Mouse (Mus musculus): ENCODE results near the gene Syf2. TPM values are rescaled to one million over a fixed set of nuclear protein-coding genes. Genes with fewer than 3 reads are reported as not detected.

Syf2 gene
- polyA plus RNA-seq, 1 experiment from 2014 or later, result 65.0 TPM

GRCm38 (mm10) chr4:134930190-134930589 is 508 bp upstream of the Syf2 start:
- Histone ChIP-seq H3K4me3 (ENCODE audit: low read length) (peak overlapping the region; percentile 98), H3K9me3 (ENCODE audit: control insufficient read depth, low read length) (no peaks in the 10 kb centered on the region), H3K4me2 (ENCODE audit: low read depth, low read length) (peak overlapping the region; percentile 72), H3K4me1 (ENCODE audit: control insufficient read depth, insufficient read depth, low read length) (peaks cover 15% of the 10 kb centered on the region), H3K9ac (ENCODE audit: low read depth, low read length) (peak overlapping the region; percentile 52; the same call in 1 of the 2 replicates), H3K36me3 (ENCODE audit: control insufficient read depth, insufficient read depth, low read length) (peaks cover 29% of the 10 kb centered on the region), H3K27ac (ENCODE audit: low read length) (peak overlapping the region; percentile 72), H3K27me3 (replicated peaks; ENCODE audit: control insufficient read depth, insufficient read depth, low read length) (no peaks in the 10 kb centered on the region)
- peak; percentile 14; the same call in 1 of the 2 replicates for ATAC-seq
- 27% methylated on average over 9 of the region's 9 CpGs for WGBS

- Histone ChIP-seq H3K36me3 (ENCODE audit: control insufficient read depth, insufficient read depth, low read length) (peaks cover 14% of the 10 kb centered on the region), H3K27ac (ENCODE audit: low read length) (no peak overlapping the region), H3K9me3 (ENCODE audit: control insufficient read depth, low read length) (no peaks in the 10 kb centered on the region), H3K4me1 (ENCODE audit: control insufficient read depth, insufficient read depth, low read length) (peaks cover 4% of the 10 kb centered on the region; the same call in 1 of the 2 replicates), H3K9ac (ENCODE audit: low read depth, low read length) (no peak overlapping the region), H3K27me3 (replicated peaks; ENCODE audit: control insufficient read depth, insufficient read depth, low read length) (no peaks in the 10 kb centered on the region), H3K4me2 (ENCODE audit: low read depth, low read length) (no peak overlapping the region), H3K4me3 (ENCODE audit: low read length) (no peak overlapping the region)
- ATAC-seq, result peak; percentile 42; the same call in 1 of the 2 replicates
- WGBS, result 42% methylated on average over 17 of the region's 17 CpGs
Observed at GRCm38 (mm10) chr4:134937240-134938176, 6.8 kb downstream of the Syf2 start.

GRCm38 (mm10) chr4:134939900-134940299 is 9.2 kb downstream of the Syf2 start:
- 58% methylated on average over 9 of the region's 9 CpGs for WGBS

GRCm38 (mm10) chr4:134943758-134944538 is 13.2 kb downstream of the Syf2 start:
- 45% methylated on average over 27 of the region's 27 CpGs for WGBS

More at GRCm38 (mm10) chr4:134939900-134940299, 9.2 kb downstream of the Syf2 start:
- Histone ChIP-seq H3K9me3 (ENCODE audit: control insufficient read depth, low read length) (no peaks in the 10 kb centered on the region), H3K27me3 (replicated peaks; ENCODE audit: control insufficient read depth, insufficient read depth, low read length) (peaks cover 12% of the 10 kb centered on the region; the same call in 1 of the 2 replicates), H3K4me1 (ENCODE audit: control insufficient read depth, insufficient read depth, low read length) (peaks cover 4% of the 10 kb centered on the region; the same call in 1 of the 2 replicates), H3K9ac (ENCODE audit: low read depth, low read length) (no peak overlapping the region), H3K36me3 (ENCODE audit: control insufficient read depth, insufficient read depth, low read length) (peaks cover 9% of the 10 kb centered on the region), H3K27ac (ENCODE audit: low read length) (no peak overlapping the region), H3K4me2 (ENCODE audit: low read depth, low read length) (0 out of 2 replicates have a peak overlapping the region, but pooled peaks have one; percentile 19), H3K4me3 (ENCODE audit: low read length) (no peak overlapping the region)
- no peak for ATAC-seq

GRCm38 (mm10) chr4:134946024-134946744 is 15.5 kb downstream of the Syf2 start:
- peak overlapping the region; percentile 31 for H3K4me3 ChIP-seq (ENCODE audit: low read length)
- ATAC-seq, result peak; percentile 45; the same call in 1 of the 2 replicates
- no peaks in the 10 kb centered on the region for H3K36me3 ChIP-seq (ENCODE audit: control insufficient read depth, insufficient read depth, low read length)
- peaks cover 17% of the 10 kb centered on the region; the same call in 1 of the 2 replicates for H3K27me3 ChIP-seq (replicated peaks; ENCODE audit: control insufficient read depth, insufficient read depth, low read length)
- 7% methylated on average over 17 of the region's 17 CpGs for WGBS
- H3K9ac ChIP-seq (ENCODE audit: low read depth, low read length), result no peak overlapping the region
- H3K9me3 ChIP-seq (ENCODE audit: control insufficient read depth, low read length), result no peaks in the 10 kb centered on the region
- H3K4me1 ChIP-seq (ENCODE audit: control insufficient read depth, insufficient read depth, low read length), result peaks cover 10% of the 10 kb centered on the region
- H3K4me2 ChIP-seq (ENCODE audit: low read depth, low read length), result peak overlapping the region; percentile 50
- H3K27ac ChIP-seq (ENCODE audit: low read length), result no peak overlapping the region

More at GRCm38 (mm10) chr4:134943758-134944538, 13.2 kb downstream of the Syf2 start:
- H3K4me1 ChIP-seq (ENCODE audit: control insufficient read depth, insufficient read depth, low read length), result peaks cover 4% of the 10 kb centered on the region; the same call in 1 of the 2 replicates
- ATAC-seq, result no peak
- H3K36me3 ChIP-seq (ENCODE audit: control insufficient read depth, insufficient read depth, low read length), result no peaks in the 10 kb centered on the region
- H3K4me2 ChIP-seq (ENCODE audit: low read depth, low read length), result no peak overlapping the region
- no peak overlapping the region for H3K9ac ChIP-seq (ENCODE audit: low read depth, low read length)
- H3K9me3 ChIP-seq (ENCODE audit: control insufficient read depth, low read length), result no peaks in the 10 kb centered on the region
- H3K27ac ChIP-seq (ENCODE audit: low read length), result no peak overlapping the region
- H3K27me3 ChIP-seq (replicated peaks; ENCODE audit: control insufficient read depth, insufficient read depth, low read length), result peaks cover 17% of the 10 kb centered on the region; the same call in 1 of the 2 replicates
- H3K4me3 ChIP-seq (ENCODE audit: low read length), result no peak overlapping the region

- Histone ChIP-seq H3K4me1 (ENCODE audit: control insufficient read depth, insufficient read depth, low read length) (peaks cover 12% of the 10 kb centered on the region), H3K36me3 (ENCODE audit: control insufficient read depth, insufficient read depth, low read length) (no peaks in the 10 kb centered on the region), H3K9ac (ENCODE audit: low read depth, low read length) (peak overlapping the region; percentile 48; the same call in 1 of the 2 replicates), H3K27ac (ENCODE audit: low read length) (peak overlapping the region; percentile 31), H3K4me3 (ENCODE audit: low read length) (no peak overlapping the region), H3K27me3 (replicated peaks; ENCODE audit: control insufficient read depth, insufficient read depth, low read length) (no peaks in the 10 kb centered on the region), H3K4me2 (ENCODE audit: low read depth, low read length) (0 out of 2 replicates have a peak overlapping the region, but pooled peaks have one; percentile 12), H3K9me3 (ENCODE audit: control insufficient read depth, low read length) (no peaks in the 10 kb centered on the region)
- ATAC-seq, result peak; percentile 81
- WGBS, result 12% methylated on average over 11 of the region's 11 CpGs
Observed at GRCm38 (mm10) chr4:134950518-134951091, 19.9 kb downstream of the Syf2 start.

- Histone ChIP-seq H3K9ac (ENCODE audit: low read depth, low read length) (0 out of 2 replicates have a peak overlapping the region, but pooled peaks have one; percentile 8), H3K36me3 (ENCODE audit: control insufficient read depth, insufficient read depth, low read length) (no peaks in the 10 kb centered on the region), H3K9me3 (ENCODE audit: control insufficient read depth, low read length) (no peaks in the 10 kb centered on the region), H3K4me3 (ENCODE audit: low read length) (no peak overlapping the region), H3K4me2 (ENCODE audit: low read depth, low read length) (no peak overlapping the region), H3K27ac (ENCODE audit: low read length) (no peak overlapping the region), H3K27me3 (replicated peaks; ENCODE audit: control insufficient read depth, insufficient read depth, low read length) (no peaks in the 10 kb centered on the region), H3K4me1 (ENCODE audit: control insufficient read depth, insufficient read depth, low read length) (peaks cover 14% of the 10 kb centered on the region)
- no peak for ATAC-seq
- whole genome bisulfite sequencing, result 12% methylated on average over 15 of the region's 15 CpGs
Observed at GRCm38 (mm10) chr4:134954461-134954860, 23.8 kb downstream of the Syf2 start.

GRCm38 (mm10) chr4:134955196-134955595 is 24.5 kb downstream of the Syf2 start:
- Histone ChIP-seq H3K9ac (ENCODE audit: low read depth, low read length) (no peak overlapping the region), H3K4me3 (ENCODE audit: low read length) (no peak overlapping the region), H3K27ac (ENCODE audit: low read length) (no peak overlapping the region), H3K36me3 (ENCODE audit: control insufficient read depth, insufficient read depth, low read length) (no peaks in the 10 kb centered on the region), H3K9me3 (ENCODE audit: control insufficient read depth, low read length) (no peaks in the 10 kb centered on the region), H3K4me1 (ENCODE audit: control insufficient read depth, insufficient read depth, low read length) (peaks cover 14% of the 10 kb centered on the region), H3K27me3 (replicated peaks; ENCODE audit: control insufficient read depth, insufficient read depth, low read length) (no peaks in the 10 kb centered on the region), H3K4me2 (ENCODE audit: low read depth, low read length) (no peak overlapping the region)
- no peak for ATAC-seq
- 94% methylated on average over 2 of the region's 2 CpGs for WGBS
